Mouse (Mus musculus) kidney, embryonic 16.5 days (tissue): ENCODE data around the gene Apoc1. TPM values are rescaled to one million over a fixed set of nuclear protein-coding genes. Genes with fewer than 3 reads are reported as not detected.

ENCODE experiments used
- ATAC-seq: fragments of 200-750 bp; cut with Nextera tagmentation; 2 replicates; pipeline ENCODE4 v1.8.0; 2017; ENCODE audit warnings: moderate TSS enrichment; ENCODE audit not compliant: low FRiP score, low TSS enrichment
- H3K27ac ChIP-seq: fragments of 300-500 bp; sonication (generic); 2 replicates; pipeline ENCODE4 v1.5.1; 2014; ENCODE audit warnings: low read length
- H3K27me3 ChIP-seq: fragments of 300-500 bp; sonication (generic); 2 replicates; pipeline ENCODE4 v1.6.1; 2014; ENCODE audit warnings: low read length, control low read depth, mixed read lengths; ENCODE audit not compliant: insufficient read depth
- H3K36me3 ChIP-seq: fragments of 300-500 bp; sonication (generic); 2 replicates; pipeline ENCODE4 v1.6.1; 2014; ENCODE audit warnings: low read length, control low read depth, mixed read lengths; ENCODE audit not compliant: insufficient read depth
- H3K4me1 ChIP-seq: fragments of 300-500 bp; sonication (generic); 2 replicates; pipeline ENCODE4 v1.6.1; 2014; ENCODE audit warnings: low read length, control low read depth, mixed read lengths; ENCODE audit not compliant: insufficient read depth
- H3K4me2 ChIP-seq: fragments of 300-500 bp; sonication (generic); replicated peaks from 2 replicates; pipeline ENCODE4 v1.6.1; 2014; ENCODE audit warnings: low read depth, low read length
- H3K4me3 ChIP-seq: fragments of 300-500 bp; sonication (generic); 2 replicates; pipeline ENCODE4 v1.5.1; 2014; ENCODE audit warnings: mild to moderate bottlenecking, low read length
- H3K9ac ChIP-seq: fragments of 300-500 bp; sonication (generic); replicated peaks from 2 replicates; pipeline ENCODE4 v1.6.1; 2014; ENCODE audit warnings: low read length
- H3K9me3 ChIP-seq: fragments of 300-500 bp; sonication (generic); 2 replicates; pipeline ENCODE4 v1.6.1; 2016; ENCODE audit warnings: low read length, control low read depth
- WGBS: fragments of 180-500 bp; shearing (Covaris S2); extraction: QIAGEN DNeasy Blood & Tissue Kit; methylation state at CpG from one replicate; pipeline ENCODE4 v1.1.7; 2014; 5-methylcytosine and 5-hydroxymethylcytosine counted together
- polyA plus RNA-seq: library from polyadenylated mRNA; unstranded; fragments of >200 nt; fragmentation: Nextera tagmentation; extraction: Ambion mirVana; gene quantifications from 2 replicates; pipeline ENCODE4 v1.2.1, GENCODE M21; 2015

The Apoc1 gene
- polyA plus RNA-seq, 1 experiment from 2014 or later, result 16.1 TPM

GRCm38 (mm10) chr7:19697949-19698906 lies 5.8 kb upstream of the Apoc1 start:
- WGBS, result 2% methylated on average over 28 of the region's 28 CpGs
- H3K27ac ChIP-seq, result peak overlapping the region; percentile 48; the same call in 1 of the 2 replicates
- H3K4me2 ChIP-seq, result peak overlapping the region; percentile 60
- no peaks in the 10 kb centered on the region for H3K9me3 ChIP-seq
- H3K27me3 ChIP-seq, result no peaks in the 10 kb centered on the region
- no peak for ATAC-seq
- peaks cover 31% of the 10 kb centered on the region for H3K4me1 ChIP-seq
- H3K9ac ChIP-seq, result peak overlapping the region; percentile 63
- H3K4me3 ChIP-seq, result peak overlapping the region; percentile 44
- peaks cover 13% of the 10 kb centered on the region for H3K36me3 ChIP-seq

GRCm38 (mm10) chr7:19696336-19696873 lies 3.9 kb upstream of the Apoc1 start:
- Histone ChIP-seq H3K4me1 (peaks cover 46% of the 10 kb centered on the region), H3K4me3 (no peak overlapping the region)

DNA sequence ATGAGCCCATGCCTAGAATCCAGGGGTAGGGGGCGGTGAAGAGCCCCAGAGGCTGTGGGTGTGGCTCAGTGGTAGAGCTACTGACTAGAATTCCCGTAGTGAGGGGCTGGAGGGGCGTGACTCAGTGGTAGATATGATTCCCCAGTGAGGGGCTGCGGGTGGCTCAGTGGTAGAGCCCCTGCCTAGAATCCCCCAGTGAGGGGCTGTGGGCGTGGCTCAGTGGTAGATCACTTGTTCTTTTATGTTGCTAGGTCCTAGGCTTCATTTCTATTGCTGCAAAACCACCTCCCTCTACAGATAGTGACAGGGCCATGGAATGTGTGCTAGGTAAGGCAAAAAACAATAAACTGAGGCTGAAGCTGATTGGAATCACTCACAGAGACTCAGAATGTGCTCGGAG lies 3.4 kb upstream of the Apoc1 start:
- peaks cover 44% of the 10 kb centered on the region for H3K4me1 ChIP-seq
- ATAC-seq, result no peak

More at GRCm38 (mm10) chr7:19696336-19696873, 3.9 kb upstream of the Apoc1 start:
- Histone ChIP-seq H3K4me2 (no peak overlapping the region), H3K27me3 (no peaks in the 10 kb centered on the region), H3K9me3 (no peaks in the 10 kb centered on the region), H3K27ac (no peak overlapping the region), H3K36me3 (no peaks in the 10 kb centered on the region; the same call in 1 of the 2 replicates), H3K9ac (no peak overlapping the region)
- 97% methylated on average over 34 of the region's 34 CpGs for WGBS
- ATAC-seq, result no peak

GRCm38 (mm10) chr7:19695213-19695594 lies 2.7 kb upstream of the Apoc1 start:
- Histone ChIP-seq H3K27me3 (no peaks in the 10 kb centered on the region), H3K27ac (no peak overlapping the region), H3K4me1 (peaks cover 39% of the 10 kb centered on the region), H3K4me3 (no peak overlapping the region), H3K36me3 (no peaks in the 10 kb centered on the region; the same call in 1 of the 2 replicates), H3K4me2 (no peak overlapping the region), H3K9me3 (no peaks in the 10 kb centered on the region), H3K9ac (0 out of 2 replicates have a peak overlapping the region, but pooled peaks have one; percentile 25)
- WGBS, result 31% methylated on average over 8 of the region's 8 CpGs
- ATAC-seq, result no peak

More for the DNA sequence above, 3.4 kb upstream of the Apoc1 start:
- no peak overlapping the region for H3K4me3 ChIP-seq
- 84% methylated on average over 6 of the region's 6 CpGs for WGBS
- no peak overlapping the region for H3K4me2 ChIP-seq
- H3K36me3 ChIP-seq, result no peaks in the 10 kb centered on the region; the same call in 1 of the 2 replicates
- no peak overlapping the region for H3K9ac ChIP-seq
- no peak overlapping the region for H3K27ac ChIP-seq
- H3K9me3 ChIP-seq, result no peaks in the 10 kb centered on the region
- H3K27me3 ChIP-seq, result no peaks in the 10 kb centered on the region

DNA sequence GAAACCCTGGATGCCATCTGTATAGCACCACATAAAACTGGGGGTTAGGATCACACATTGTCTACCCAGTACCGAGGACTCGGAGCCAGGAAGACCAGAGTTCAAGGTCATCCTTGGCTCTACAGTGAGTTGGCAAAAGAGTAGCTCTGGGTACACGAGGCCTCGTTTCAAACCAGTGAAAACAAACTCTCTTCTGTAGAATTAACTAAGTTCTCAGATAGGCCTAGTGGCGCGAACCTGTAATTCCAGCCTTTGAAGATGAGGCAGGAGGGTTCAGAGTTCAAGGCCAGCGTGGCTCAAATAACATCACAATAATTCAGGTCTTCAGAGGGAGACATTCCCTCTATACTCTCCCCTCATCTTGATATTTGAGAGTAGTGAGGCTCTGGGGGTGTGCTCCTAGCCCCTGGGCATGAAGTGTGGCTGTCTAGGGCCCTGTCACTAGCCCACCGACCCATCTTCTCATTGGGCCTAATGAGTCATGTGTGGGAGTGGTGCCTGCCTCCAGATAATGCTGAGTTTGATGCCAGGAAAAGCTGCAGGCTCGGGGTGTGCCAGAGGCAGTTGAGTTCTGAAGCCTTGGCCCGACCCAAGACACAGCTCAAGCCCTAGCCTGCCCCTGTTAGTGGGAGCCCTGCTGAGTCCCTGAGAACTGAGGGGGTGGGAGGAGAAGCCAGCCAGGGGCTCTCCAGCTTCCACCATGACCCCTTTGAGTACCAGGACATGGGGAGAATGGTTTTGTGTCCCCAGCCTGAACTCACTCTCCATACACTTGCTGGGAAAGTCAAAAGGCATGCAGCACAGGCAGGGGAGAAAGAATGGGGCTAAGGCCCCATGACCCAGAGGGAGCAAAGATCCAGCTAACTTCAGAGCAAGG lies 2.1 kb upstream of the Apoc1 start:
- WGBS, result 60% methylated on average over 10 of the region's 10 CpGs
- Histone ChIP-seq H3K36me3 (no peaks in the 10 kb centered on the region; the same call in 1 of the 2 replicates), H3K27me3 (no peaks in the 10 kb centered on the region), H3K9me3 (no peaks in the 10 kb centered on the region), H3K4me3 (no peak overlapping the region), H3K4me1 (peaks cover 38% of the 10 kb centered on the region), H3K4me2 (no peak overlapping the region), H3K27ac (no peak overlapping the region), H3K9ac (0 out of 2 replicates have a peak overlapping the region, but pooled peaks have one; percentile 25)
- ATAC-seq, result no peak

DNA sequence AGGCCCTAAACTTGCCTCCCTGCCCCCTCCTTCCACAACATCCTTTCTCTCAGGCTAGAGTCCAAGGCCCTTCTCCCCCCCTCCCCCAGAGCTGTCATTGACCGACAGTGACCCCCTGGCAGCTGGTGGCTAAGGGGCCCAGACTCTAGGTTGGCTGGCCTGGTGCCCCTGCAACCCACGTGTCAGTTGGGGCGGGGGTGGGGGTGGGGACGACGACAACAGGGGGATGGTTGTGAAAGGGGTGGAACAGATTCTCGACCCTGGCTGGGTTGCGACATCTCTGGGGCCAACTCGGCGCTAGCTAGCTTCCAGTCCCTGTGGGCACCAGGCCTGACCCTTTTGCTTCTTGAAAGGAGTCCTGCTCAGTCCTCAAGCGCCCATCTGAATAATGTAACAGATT lies 961 bp upstream of the Apoc1 start:
- no peak overlapping the region for H3K9ac ChIP-seq
- H3K36me3 ChIP-seq, result no peaks in the 10 kb centered on the region; the same call in 1 of the 2 replicates
- H3K4me1 ChIP-seq, result peaks cover 26% of the 10 kb centered on the region
- no peak overlapping the region for H3K4me2 ChIP-seq
- no peaks in the 10 kb centered on the region for H3K9me3 ChIP-seq
- no peaks in the 10 kb centered on the region for H3K27me3 ChIP-seq
- no peak overlapping the region for H3K4me3 ChIP-seq
- 22% methylated on average over 9 of the region's 10 CpGs for WGBS
- no peak overlapping the region for H3K27ac ChIP-seq
- no peak for ATAC-seq

- H3K9me3 ChIP-seq, result no peaks in the 10 kb centered on the region
- H3K27ac ChIP-seq, result no peak overlapping the region
- 0 out of 2 replicates have a peak overlapping the region, but pooled peaks have one; percentile 10 for H3K9ac ChIP-seq
- peaks cover 20% of the 10 kb centered on the region for H3K4me1 ChIP-seq
- H3K27me3 ChIP-seq, result no peaks in the 10 kb centered on the region
- H3K36me3 ChIP-seq, result no peaks in the 10 kb centered on the region
- 65% methylated on average over 6 of the region's 6 CpGs for WGBS
- ATAC-seq, result no peak
- no peak overlapping the region for H3K4me3 ChIP-seq
- H3K4me2 ChIP-seq, result peak overlapping the region; percentile 9; the same call in 1 of the 2 replicates
These were observed 1.0 kb downstream of the Apoc1 start for GRCm38 (mm10) chr7:19691434-19691833.

- Histone ChIP-seq H3K9me3 (no peaks in the 10 kb centered on the region), H3K4me3 (no peak overlapping the region), H3K4me2 (no peak overlapping the region), H3K4me1 (peaks cover 20% of the 10 kb centered on the region), H3K9ac (no peak overlapping the region), H3K27ac (no peak overlapping the region), H3K36me3 (no peaks in the 10 kb centered on the region), H3K27me3 (no peaks in the 10 kb centered on the region)
- ATAC-seq, result no peak
- WGBS, result 77% methylated on average over 4 of the region's 4 CpGs
These were observed 1.6 kb downstream of the Apoc1 start for GRCm38 (mm10) chr7:19690845-19691244.

DNA sequence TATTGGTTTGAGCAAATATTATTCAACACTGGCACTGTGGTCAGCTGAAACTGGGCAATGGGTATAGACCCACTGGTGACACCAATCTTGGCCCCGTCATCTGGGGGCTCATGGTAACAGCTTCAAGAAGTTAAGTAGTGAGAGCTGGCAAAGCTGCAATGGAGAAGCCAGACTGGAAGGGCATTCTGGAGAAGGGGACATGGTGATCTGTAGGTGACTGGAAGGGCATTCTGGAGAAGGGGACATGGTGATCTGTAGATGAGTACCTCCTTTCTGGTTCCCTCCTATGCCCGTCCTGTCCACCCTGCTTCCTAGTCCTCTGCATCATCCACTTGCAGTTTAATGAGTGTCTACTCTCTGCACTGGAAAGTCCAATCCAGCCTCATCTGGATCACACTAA lies 3.8 kb downstream of the Apoc1 start:
- Histone ChIP-seq H3K9me3 (no peaks in the 10 kb centered on the region), H3K4me1 (peaks cover 17% of the 10 kb centered on the region), H3K27ac (no peak overlapping the region), H3K36me3 (no peaks in the 10 kb centered on the region), H3K9ac (no peak overlapping the region), H3K4me3 (no peak overlapping the region), H3K4me2 (no peak overlapping the region), H3K27me3 (no peaks in the 10 kb centered on the region)
- WGBS, result 90% methylated on average over 2 of the region's 2 CpGs
- no peak for ATAC-seq
